Mouse (Mus musculus) ES-Bruce4 (cell line): Measurements from ENCODE around the gene Gm3045. TPM values are rescaled to one million over a fixed set of nuclear protein-coding genes. Genes with fewer than 3 reads are reported as not detected.

Experiments
- H3K27ac ChIP-seq: 2 replicates; pipeline ENCODE4 v1.5.1; 2012; ENCODE audit warnings: low read length, inconsistent platforms; ENCODE audit not compliant: insufficient read depth
- H3K27me3 ChIP-seq: 2 replicates; pipeline ENCODE4 v1.6.1; 2012; ENCODE audit warnings: mild to moderate bottlenecking, low read length, inconsistent platforms; ENCODE audit not compliant: control insufficient read depth, poor library complexity, insufficient read depth, severe bottlenecking
- H3K36me3 ChIP-seq: 2 replicates; pipeline ENCODE4 v1.6.1; 2012; ENCODE audit warnings: inconsistent platforms, mild to moderate bottlenecking, low read length, moderate library complexity; ENCODE audit not compliant: control insufficient read depth, poor library complexity, insufficient read depth, severe bottlenecking
- H3K4me1 ChIP-seq: one replicate; pipeline ENCODE4 v1.8.1; 2011; ENCODE audit warnings: low read length; ENCODE audit not compliant: control insufficient read depth, insufficient read depth
- H3K4me3 ChIP-seq: 2 replicates; pipeline ENCODE4 v1.5.1; 2011; ENCODE audit warnings: low read depth, mild to moderate bottlenecking, low read length
- H3K9ac ChIP-seq: 2 replicates; pipeline ENCODE4 v1.6.1; 2012; ENCODE audit warnings: low read depth, mild to moderate bottlenecking, inconsistent platforms; ENCODE audit not compliant: poor library complexity, severe bottlenecking
- H3K9me3 ChIP-seq: replicated peaks from 2 replicates; pipeline ENCODE4 v1.6.1; 2012; ENCODE audit warnings: mild to moderate bottlenecking, low read length, inconsistent platforms; ENCODE audit not compliant: control insufficient read depth, poor library complexity, insufficient read depth, severe bottlenecking
- CTCF ChIP-seq: IDR thresholded peaks from one replicate; pipeline ENCODE4 v1.8.1; 2011; ENCODE audit warnings: low read depth, low read length
- EP300 ChIP-seq: IDR thresholded peaks from 2 replicates; pipeline ENCODE4 v1.6.1; 2011; ENCODE audit warnings: low read depth, low read length; ENCODE audit not compliant: insufficient read depth
- POLR2A ChIP-seq: IDR thresholded peaks from one replicate; pipeline ENCODE4 v1.8.1; 2011; ENCODE audit warnings: low read length; ENCODE audit not compliant: insufficient read depth
- polyA plus RNA-seq: library from polyadenylated mRNA; stranded (reverse); fragments of >200 nt; gene quantifications from 2 replicates; pipeline ENCODE4 v1.2.4, GENCODE M21; 2011; ENCODE audit warnings: low read depth; ENCODE audit not compliant: missing spikeins, insufficient read depth, insufficient read length

The Gm3045 gene
- polyA plus RNA-seq: not detected in 2 replicates

GRCm38 (mm10) chr13:56426365-56426764 is at the start of gene Gm3045:
Gm3045 (plus strand) TSS chr13:56426594.
- Histone ChIP-seq H3K27ac (no peak within 1 kb of the TSS), H3K4me1 (no peaks in the 10 kb centered on the region), H3K36me3 (no peaks in the 10 kb centered on the region), H3K27me3 (no peaks in the 10 kb centered on the region), H3K9ac (no peak within 1 kb of the TSS), H3K9me3 (no peaks in the 10 kb centered on the region), H3K4me3 (no peak within 1 kb of the TSS)
- TF ChIP-seq EP300 (no peak), POLR2A (no peak), CTCF (no peak)

GRCm38 (mm10) chr13:56380855-56381685 is 45.3 kb upstream of the Gm3045 start:
- Histone ChIP-seq H3K27ac (no peak overlapping the region), H3K4me3 (no peak overlapping the region), H3K9ac (no peak overlapping the region), H3K27me3 (no peaks in the 10 kb centered on the region), H3K9me3 (no peaks in the 10 kb centered on the region), H3K4me1 (no peaks in the 10 kb centered on the region), H3K36me3 (no peaks in the 10 kb centered on the region)
- TF ChIP-seq CTCF: no peak

- H3K36me3 ChIP-seq: no peaks in the 10 kb centered on the region
- no peaks in the 10 kb centered on the region for H3K27me3 ChIP-seq
- H3K9me3 ChIP-seq: no peaks in the 10 kb centered on the region
- H3K9ac ChIP-seq: no peak overlapping the region
- H3K4me1 ChIP-seq: no peaks in the 10 kb centered on the region
- H3K27ac ChIP-seq: no peak overlapping the region
- TF ChIP-seq POLR2A (no peak), CTCF (no peak), EP300 (no peak)
- no peak overlapping the region for H3K4me3 ChIP-seq
These were observed 43.0 kb upstream of the Gm3045 start for GRCm38 (mm10) chr13:56383406-56383805.

GRCm38 (mm10) chr13:56386411-56386810 is 40.0 kb upstream of the Gm3045 start:
- no peak overlapping the region for H3K27ac ChIP-seq
- H3K27me3 ChIP-seq: no peaks in the 10 kb centered on the region
- H3K4me3 ChIP-seq: no peak overlapping the region
- H3K9ac ChIP-seq: no peak overlapping the region
- no peaks in the 10 kb centered on the region for H3K4me1 ChIP-seq
- no peak for TF ChIP-seq POLR2A
- no peak for TF ChIP-seq CTCF
- TF ChIP-seq EP300: no peak
- H3K36me3 ChIP-seq: no peaks in the 10 kb centered on the region
- H3K9me3 ChIP-seq: no peaks in the 10 kb centered on the region

DNA sequence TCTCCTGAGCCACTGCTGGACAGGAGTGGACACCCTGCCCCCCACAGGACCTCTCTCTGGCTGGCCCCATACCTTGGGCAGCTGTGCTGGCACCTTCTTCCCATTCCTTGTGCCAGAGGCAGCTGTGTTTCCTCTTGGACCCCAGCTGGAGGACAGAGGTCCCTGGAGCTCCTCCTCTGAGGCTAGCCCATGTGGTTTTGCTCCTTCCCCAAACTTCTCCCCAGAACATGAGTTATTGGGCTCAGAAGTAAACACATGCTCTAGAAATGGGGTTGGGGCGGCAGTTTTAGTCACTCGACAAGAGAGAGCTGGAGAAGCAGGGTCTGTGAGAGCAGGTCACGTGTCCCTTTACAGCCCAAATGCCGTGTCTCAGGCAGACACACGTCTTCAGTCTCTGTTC is 39.0 kb upstream of the Gm3045 start:
- Histone ChIP-seq H3K27ac (no peak overlapping the region), H3K9ac (no peak overlapping the region), H3K9me3 (no peaks in the 10 kb centered on the region), H3K4me1 (no peaks in the 10 kb centered on the region), H3K27me3 (no peaks in the 10 kb centered on the region), H3K4me3 (no peak overlapping the region), H3K36me3 (no peaks in the 10 kb centered on the region)
- TF ChIP-seq EP300 (no peak), CTCF (no peak), POLR2A (no peak)

GRCm38 (mm10) chr13:56388042-56388441 is 38.4 kb upstream of the Gm3045 start:
- no peaks in the 10 kb centered on the region for H3K27me3 ChIP-seq
- no peak overlapping the region for H3K9ac ChIP-seq
- H3K4me1 ChIP-seq: no peaks in the 10 kb centered on the region
- TF ChIP-seq CTCF (no peak), POLR2A (no peak), EP300 (no peak)
- no peak overlapping the region for H3K4me3 ChIP-seq
- H3K27ac ChIP-seq: no peak overlapping the region
- H3K36me3 ChIP-seq: no peaks in the 10 kb centered on the region
- no peaks in the 10 kb centered on the region for H3K9me3 ChIP-seq
